Mouse (Mus musculus) mature B cell (primary cell): ENCODE results near the gene AI661453.

ENCODE experiments used
- in situ Hi-C: fragments of 300-500 bp; cut with MboI; formaldehyde crosslinking; loops from 2 replicates; pipeline ENCODE4 v1.14.3; 2019

Gene AI661453

GRCm38 (mm10) chr17:47441296-47442051, 5.1 kb downstream of the AI661453 start:
- in situ Hi-C loops: no loop called here

- in situ Hi-C loops: no loop called here
Measured at GRCm38 (mm10) chr17:47442271-47442670, 5.9 kb downstream of the AI661453 start.

DNA sequence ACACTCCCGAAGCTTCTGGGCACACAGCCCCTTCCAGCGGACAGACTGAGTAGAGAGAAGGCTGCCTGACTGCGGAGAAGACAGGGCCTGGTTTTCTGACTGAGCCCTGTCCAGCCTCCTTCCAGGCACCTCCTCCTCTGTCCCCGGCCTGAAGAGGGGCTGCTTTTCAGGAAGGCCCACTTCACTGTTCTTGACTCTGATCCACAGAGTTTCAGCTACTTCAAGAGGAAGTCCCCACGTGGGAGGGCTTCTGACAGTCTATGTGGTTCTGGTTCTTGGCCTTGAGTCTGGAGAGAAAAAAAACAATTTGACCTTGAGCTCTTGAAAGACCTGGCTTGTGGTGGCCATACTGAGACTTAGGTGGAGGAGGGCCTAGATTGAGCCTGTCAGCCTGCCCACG, 7.7 kb downstream of the AI661453 start:
- in situ Hi-C loops: no loop called here

DNA sequence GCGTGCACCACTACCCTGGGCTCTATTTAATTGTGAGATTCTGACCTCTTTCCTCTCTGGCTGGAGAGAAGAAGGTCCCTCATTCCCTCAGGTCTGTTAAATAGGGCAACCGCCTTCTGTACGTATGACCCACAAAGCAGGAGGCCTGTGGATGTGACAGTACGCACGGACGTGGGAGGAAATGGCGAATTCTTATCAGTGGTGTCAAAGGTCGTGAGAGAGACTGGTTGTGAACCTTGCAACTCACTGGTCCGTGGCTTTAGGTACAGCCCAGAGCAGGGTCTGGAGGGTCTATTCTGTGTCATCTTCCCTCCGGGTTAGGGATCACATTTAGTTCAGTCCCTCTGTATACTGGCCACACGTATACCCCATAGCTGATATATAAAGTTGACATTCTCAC, 9.1 kb downstream of the AI661453 start:
- in situ Hi-C loops: no loop called here

DNA sequence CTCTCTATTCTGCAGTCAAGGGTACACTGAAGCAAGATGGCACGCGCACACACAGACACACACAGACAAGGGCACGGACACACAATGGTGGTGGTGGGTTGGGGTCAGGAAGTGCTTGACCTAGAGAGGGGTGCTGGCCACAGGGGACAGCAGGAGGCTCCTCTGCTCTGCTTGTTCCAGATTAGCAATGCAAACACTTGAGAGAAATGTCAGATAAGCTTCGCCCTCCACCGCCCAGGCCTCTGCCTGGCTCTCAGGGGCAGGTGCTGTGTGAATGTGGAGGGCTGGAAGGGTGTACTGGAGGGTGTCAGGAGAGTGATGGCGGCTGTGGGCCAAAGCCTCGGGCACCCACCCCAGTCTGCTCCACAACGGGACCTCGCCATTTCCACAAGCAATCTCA, 9.6 kb downstream of the AI661453 start:
- in situ Hi-C loops: no loop called here

DNA sequence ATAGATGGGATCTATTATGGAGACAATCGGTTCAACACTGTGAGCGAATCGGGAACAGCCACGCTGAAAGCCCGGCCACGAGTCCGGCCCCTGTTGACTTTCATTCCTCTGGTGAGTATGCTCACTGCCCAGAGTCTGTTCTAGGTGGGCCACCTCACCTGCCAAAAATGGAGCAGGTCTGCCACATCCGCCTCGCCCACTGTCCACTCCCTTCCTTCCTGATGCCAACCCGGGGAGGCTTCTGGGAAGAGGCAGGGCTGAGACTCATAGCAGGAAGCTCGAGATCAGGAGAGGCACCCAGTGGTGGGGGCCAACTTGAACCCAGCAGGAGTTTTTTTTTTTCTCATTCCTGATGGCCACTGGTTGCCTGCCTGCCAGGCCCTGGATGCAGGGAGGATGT, 10.1 kb downstream of the AI661453 start:
- in situ Hi-C loops: no loop called here

GRCm38 (mm10) chr17:47448523-47449372, 12.3 kb downstream of the AI661453 start:
- in situ Hi-C loops: no loop called here

- in situ Hi-C loops: no loop called here
Measured at GRCm38 (mm10) chr17:47449432-47449831, 13.0 kb downstream of the AI661453 start.

DNA sequence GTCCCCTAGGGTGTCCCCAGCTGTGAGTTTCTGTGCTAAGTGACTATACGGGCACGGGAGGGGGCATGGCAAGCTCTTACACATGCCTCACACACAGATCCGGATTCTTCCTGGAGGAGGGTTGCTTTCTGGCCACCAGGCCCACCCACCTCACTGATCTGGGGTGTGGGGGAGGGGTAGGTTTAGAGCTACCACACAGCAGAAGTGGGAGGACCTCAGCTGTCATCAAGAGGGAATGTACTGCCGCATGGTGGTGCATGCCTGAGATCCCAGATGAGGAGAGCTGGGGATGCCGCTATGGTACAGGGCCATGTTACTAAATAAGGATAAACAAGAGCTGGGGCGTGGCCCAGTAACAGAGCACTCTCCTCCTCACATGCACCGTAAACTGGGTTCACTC, 13.8 kb downstream of the AI661453 start:
- in situ Hi-C loops: no loop called here

- in situ Hi-C loops: no loop called here
Measured at GRCm38 (mm10) chr17:47450880-47451565, 14.6 kb downstream of the AI661453 start.

DNA sequence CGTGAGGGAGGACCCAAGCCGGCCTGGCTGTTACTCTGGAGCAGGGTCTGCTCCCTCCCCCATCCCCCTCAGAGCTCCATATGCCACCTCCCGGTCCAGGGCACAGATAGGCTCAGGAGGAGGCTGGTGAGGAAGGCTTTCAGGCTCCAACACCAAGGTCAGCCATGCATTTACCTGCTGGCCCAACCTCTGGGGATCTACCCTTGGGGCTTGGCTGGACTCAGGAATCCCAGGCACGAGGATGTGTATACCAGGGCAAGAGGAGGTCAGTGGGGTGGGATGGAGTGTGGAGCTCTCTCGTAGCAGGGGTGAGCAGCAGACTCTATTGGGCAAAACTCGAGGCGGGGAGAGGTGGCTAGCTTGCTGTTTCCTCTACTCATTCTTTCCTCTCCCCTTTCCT, 16.5 kb downstream of the AI661453 start:
- in situ Hi-C loops: no loop called here

- in situ Hi-C loops: no loop called here
Measured at GRCm38 (mm10) chr17:47454675-47455074, 18.3 kb downstream of the AI661453 start.

GRCm38 (mm10) chr17:47458310-47458709, 21.9 kb downstream of the AI661453 start:
- in situ Hi-C loops: no loop called here

GRCm38 (mm10) chr17:47458936-47459335, 22.5 kb downstream of the AI661453 start:
- in situ Hi-C loops: no loop called here

GRCm38 (mm10) chr17:47459341-47459919, 23.0 kb downstream of the AI661453 start:
- in situ Hi-C loops: no loop called here

DNA sequence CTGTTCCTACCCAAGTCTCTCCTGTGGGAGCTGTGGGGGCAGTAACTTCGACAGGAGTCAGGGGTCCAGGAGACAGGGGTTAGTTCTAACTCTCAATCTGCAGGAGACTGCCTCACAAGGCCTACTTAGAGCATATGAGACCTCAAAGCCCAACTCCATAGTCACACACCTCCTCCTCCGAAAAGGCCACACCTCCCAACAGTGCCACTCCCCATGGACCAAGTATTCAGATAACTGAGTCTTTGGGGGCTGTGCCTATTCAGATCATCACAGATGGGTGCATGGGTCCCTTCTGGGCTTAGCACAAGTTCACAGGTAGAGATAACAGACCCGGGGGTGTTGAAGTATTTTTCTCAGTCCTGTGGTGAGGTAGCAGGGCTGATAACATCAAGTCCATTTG, 25.3 kb downstream of the AI661453 start:
- in situ Hi-C loops: no loop called here

DNA sequence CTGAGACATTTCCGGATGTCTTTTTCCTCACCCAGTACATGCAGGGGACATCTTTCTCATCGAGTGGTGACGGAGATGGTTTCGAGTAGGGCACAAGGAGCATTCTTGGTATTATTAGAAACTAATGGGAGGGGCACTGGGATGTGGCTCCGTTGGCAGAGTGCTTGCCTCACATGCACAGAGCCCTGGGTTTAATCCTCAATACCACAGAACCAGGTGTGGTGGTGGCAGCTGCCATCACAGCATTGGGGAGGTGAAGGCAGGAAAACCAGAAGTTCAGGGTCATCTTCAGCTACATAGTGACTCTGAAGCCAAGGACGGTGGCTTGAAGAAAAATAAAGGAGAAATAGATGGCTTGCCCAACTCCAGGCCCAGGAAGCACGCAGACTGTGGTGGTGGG, 25.8 kb downstream of the AI661453 start:
- in situ Hi-C loops: no loop called here

DNA sequence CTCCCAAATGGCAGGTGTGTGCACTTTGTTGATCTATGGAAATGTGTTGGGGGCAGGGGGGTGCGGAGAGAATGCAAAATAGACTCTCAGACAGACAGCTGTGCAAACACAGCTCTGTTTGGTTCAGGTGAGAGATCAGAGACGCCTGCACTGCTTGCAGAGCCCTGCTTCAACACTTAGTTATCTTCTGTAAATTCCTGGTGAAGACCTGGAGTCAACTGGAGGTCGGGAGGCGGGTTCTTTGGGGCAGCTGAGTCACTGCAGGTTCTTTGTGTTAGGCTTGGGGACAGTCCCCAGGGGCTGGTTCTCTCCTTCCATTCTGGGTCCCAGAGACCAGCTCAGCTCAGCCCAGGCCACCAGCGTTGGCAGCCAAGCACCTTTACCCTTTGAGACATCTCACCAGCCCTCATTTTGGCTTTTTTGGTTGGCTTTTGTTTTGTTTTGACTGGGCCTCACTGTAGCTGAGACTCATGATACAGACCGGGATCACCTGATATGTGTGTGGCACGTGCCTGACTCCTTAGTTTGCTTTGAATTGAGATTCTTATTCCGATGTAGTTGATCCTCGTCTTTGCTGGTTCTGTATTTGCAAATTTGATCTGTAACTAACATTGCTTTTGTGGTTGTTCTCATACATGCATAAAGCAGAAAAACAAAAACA, 26.4 kb downstream of the AI661453 start:
- in situ Hi-C loops: no loop called here

DNA sequence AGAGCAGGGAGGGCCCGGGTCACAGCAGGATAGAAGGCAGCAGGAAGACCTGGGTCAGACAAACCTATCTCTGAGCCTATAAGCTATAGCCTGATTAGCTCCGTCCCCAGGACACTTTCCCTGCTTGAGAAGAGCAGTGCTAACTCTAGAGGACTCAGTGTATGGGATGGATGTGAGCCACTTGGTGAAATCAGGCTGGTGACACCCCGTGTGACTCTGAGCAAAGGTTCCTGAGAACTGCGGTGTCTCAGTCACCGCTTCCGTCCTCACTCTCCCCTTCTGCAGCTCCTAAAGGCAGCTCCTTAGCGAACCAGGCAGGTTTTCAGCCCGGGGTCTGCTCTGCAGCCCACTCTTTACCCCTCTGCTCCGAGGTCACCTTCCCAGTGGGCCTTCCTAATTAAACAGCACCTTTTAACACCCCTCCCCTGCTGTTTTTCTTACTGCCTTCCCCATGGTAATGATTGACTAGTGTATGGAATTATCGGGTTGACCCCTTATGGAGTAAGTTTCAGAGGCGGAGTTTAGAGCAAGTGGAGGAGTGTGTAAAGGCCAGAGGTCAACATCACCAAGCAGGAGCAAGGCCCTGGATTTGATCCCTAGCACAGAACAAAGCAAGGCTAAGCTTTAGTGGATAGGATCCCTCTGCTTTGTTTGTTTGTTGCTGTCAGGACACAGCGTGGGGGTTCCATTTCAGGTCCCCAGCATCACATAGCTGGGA, 28.0 kb downstream of the AI661453 start:
- in situ Hi-C loops: no loop called here

- in situ Hi-C loops: no loop called here
Measured at GRCm38 (mm10) chr17:47465016-47465415, 28.6 kb downstream of the AI661453 start.

DNA sequence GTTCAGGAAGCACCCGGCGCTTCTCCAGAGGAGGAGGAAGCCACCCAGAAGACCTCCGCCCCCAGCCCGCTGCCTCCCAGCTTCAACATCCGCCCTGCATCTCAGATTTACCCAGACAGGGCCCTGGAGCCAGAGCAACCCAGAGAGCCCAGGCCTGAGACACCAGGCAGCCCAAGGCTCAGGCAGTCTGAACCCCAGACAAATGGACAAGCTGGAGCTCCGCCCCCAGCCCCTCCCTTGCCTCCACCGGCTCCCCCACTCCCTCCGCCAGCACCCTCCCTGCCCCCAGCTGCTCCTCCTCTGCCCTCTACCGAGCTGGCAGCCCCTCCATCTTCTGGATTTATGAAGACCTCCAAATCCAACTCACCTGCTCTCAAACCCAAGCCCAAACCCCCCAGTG, 29.9 kb downstream of the AI661453 start:
- in situ Hi-C loops: no loop called here
